Mouse (Mus musculus) midbrain, embryonic 11.5 days (tissue): ENCODE measurements around the gene Cfap58. TPM values are rescaled to one million over a fixed set of nuclear protein-coding genes. Genes with fewer than 3 reads are reported as not detected.

ENCODE experiments used
- ATAC-seq: fragments of 200-750 bp; cut with Nextera tagmentation; 2 replicates; pipeline ENCODE4 v1.8.0; 2017; ENCODE audit warnings: moderate TSS enrichment, moderate library complexity; ENCODE audit not compliant: low FRiP score
- DNase-seq: peaks from one replicate; pipeline ENCODE4 v3.0.0; 2015; ENCODE audit warnings: low spot score; ENCODE audit errors: missing footprints
- H3K27ac ChIP-seq: fragments of 300-500 bp; sonication (generic); 2 replicates; pipeline ENCODE4 v1.5.1; 2014; ENCODE audit warnings: low read depth, low read length
- H3K27me3 ChIP-seq: fragments of 300-500 bp; sonication (generic); 2 replicates; pipeline ENCODE4 v1.6.1; 2014; ENCODE audit warnings: mild to moderate bottlenecking, low read length, moderate library complexity, mixed read lengths; ENCODE audit not compliant: control insufficient read depth, insufficient read depth
- H3K36me3 ChIP-seq: fragments of 300-500 bp; sonication (generic); 2 replicates; pipeline ENCODE4 v1.6.1; 2014; ENCODE audit warnings: mild to moderate bottlenecking, low read length, moderate library complexity, mixed read lengths; ENCODE audit not compliant: control insufficient read depth, insufficient read depth
- H3K4me1 ChIP-seq: fragments of 300-500 bp; sonication (generic); 2 replicates; pipeline ENCODE4 v1.6.1; 2014; ENCODE audit warnings: low read length; ENCODE audit not compliant: control insufficient read depth, insufficient read depth
- H3K4me2 ChIP-seq: fragments of 300-500 bp; sonication (generic); 2 replicates; pipeline ENCODE4 v1.6.1; 2014; ENCODE audit warnings: mild to moderate bottlenecking, moderate library complexity
- H3K4me3 ChIP-seq: fragments of 300-500 bp; sonication (generic); 2 replicates; pipeline ENCODE4 v1.5.1; 2014; ENCODE audit warnings: low read depth, low read length
- H3K9ac ChIP-seq: fragments of 300-500 bp; sonication (generic); 2 replicates; pipeline ENCODE4 v1.6.1; 2014; ENCODE audit warnings: low read length
- H3K9me3 ChIP-seq: fragments of 300-500 bp; sonication (generic); 2 replicates; pipeline ENCODE4 v1.6.1; 2016; ENCODE audit warnings: low read length; ENCODE audit not compliant: control insufficient read depth
- WGBS: fragments of 180-500 bp; shearing (Covaris S2); extraction: QIAGEN DNeasy Blood & Tissue Kit; methylation state at CpG from one replicate; pipeline ENCODE4 v1.1.7; 2014; 5-methylcytosine and 5-hydroxymethylcytosine counted together
- polyA plus RNA-seq: library from polyadenylated mRNA; unstranded; fragments of >200 nt; fragmentation: Nextera tagmentation; extraction: Ambion mirVana; gene quantifications from 2 replicates; pipeline ENCODE4 v1.2.1, GENCODE M21; 2014

Cfap58 gene
- polyA plus RNA-seq, 1 experiment from 2014 or later: 0.20 TPM

DNA sequence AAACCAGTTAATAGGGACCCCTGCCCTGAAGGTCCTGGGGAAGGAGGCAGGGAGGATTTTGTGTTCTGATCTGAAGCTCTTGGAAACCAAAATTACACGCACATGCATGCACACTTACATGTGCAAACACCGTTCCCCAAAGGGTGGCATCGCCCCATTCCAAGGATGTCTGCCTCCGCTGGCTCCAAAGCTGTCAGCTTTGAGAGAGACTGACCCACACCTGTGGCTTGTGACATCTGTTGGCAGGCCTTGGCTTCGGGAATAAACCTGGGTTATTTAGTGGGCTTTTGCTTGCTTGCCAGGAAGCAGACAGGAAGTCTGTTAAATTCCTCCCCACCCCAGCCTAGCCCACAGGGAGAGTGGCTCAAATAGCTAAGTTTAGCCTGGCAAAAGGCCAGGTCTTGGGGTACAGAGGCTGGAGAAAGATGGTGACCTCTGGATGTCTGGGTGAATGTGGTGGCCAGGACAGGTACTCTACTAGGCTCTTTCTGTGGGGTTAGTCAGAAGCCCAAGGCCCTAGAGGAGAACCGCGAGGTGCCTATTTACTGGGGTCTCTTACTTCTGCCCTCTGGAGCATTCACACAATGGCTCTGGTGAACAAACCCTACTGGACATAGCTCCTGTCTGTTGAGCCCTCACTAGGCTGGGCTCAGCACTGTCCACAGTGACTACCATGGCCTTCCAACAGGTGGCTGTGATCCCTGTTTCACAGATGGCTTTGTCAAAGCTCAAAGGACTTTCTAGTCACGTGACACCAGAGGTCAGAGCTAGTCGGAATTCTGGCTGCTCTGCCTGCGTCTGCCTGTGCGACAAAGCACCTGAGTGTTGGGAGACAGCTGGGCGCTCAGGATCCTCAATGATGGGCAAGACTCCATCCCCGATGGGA, 34.9 kb upstream of the Cfap58 start:
- Histone ChIP-seq H3K27ac (no peak overlapping the region), H3K4me3 (no peak overlapping the region), H3K9me3 (no peaks in the 10 kb centered on the region), H3K27me3 (no peaks in the 10 kb centered on the region), H3K9ac (no peak overlapping the region), H3K36me3 (0 out of 2 replicates have a peak, but pooled peaks cover under 1% of the 10 kb centered on the region), H3K4me2 (no peak overlapping the region), H3K4me1 (0 out of 2 replicates have a peak, but pooled peaks cover 2% of the 10 kb centered on the region)
- ATAC-seq: no peak
- 77% methylated on average over 13 of the region's 13 CpGs for WGBS
- peak; percentile 81 for DNase-seq

DNA sequence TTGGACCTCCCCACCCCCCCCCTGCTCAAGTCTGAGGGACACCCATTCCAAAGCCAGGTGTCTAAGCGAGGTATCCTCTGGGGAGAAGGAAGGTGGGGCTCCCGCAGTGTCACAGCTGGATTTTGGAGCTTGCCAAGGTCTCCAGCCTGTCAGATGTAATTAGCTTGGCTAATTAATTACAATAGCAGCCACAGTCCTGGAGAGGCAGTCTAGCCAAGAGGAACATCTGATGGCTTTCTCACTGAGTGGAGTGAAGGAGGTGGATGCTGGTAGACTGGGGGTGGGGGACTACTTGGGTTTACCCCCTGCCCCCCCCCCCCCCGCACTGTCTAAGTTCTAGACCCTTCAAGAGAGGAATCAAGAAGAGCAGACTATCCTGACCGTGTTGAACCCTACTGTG, 33.8 kb upstream of the Cfap58 start:
- peak; percentile 83 for DNase-seq
- Histone ChIP-seq H3K4me3 (no peak overlapping the region), H3K9me3 (no peaks in the 10 kb centered on the region), H3K4me2 (no peak overlapping the region), H3K9ac (no peak overlapping the region), H3K27ac (no peak overlapping the region), H3K4me1 (peaks cover 5% of the 10 kb centered on the region), H3K36me3 (no peaks in the 10 kb centered on the region), H3K27me3 (no peaks in the 10 kb centered on the region)
- ATAC-seq: no peak
- WGBS: 54% methylated on average over 4 of the region's 4 CpGs

DNA sequence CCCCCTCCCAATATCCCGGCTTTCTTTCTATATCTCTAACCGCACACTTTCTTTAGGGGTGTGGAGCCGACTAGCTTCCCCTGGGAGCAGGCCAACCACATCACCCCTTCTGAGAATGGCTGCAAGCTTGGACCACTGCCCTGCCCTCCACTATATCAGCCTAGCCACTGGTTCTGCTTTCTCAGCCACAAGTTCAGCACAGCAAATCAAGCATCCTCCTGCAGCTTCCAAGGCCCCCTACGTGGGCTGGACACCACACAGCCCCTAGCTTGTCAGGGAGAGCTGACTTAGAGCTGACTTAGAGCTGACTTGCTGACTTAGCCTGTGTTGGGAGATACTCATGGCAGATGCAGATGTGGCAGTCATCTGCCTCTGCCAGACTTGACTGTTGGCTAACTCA, 32.4 kb upstream of the Cfap58 start:
- Histone ChIP-seq H3K4me1 (peaks cover 16% of the 10 kb centered on the region), H3K9ac (no peak overlapping the region), H3K27ac (no peak overlapping the region), H3K36me3 (no peaks in the 10 kb centered on the region), H3K27me3 (no peaks in the 10 kb centered on the region), H3K4me2 (no peak overlapping the region), H3K4me3 (no peak overlapping the region), H3K9me3 (no peaks in the 10 kb centered on the region)
- WGBS: 93% methylated on average over 4 of the region's 4 CpGs
- ATAC-seq (no peak), DNase-seq (no peak)

DNA sequence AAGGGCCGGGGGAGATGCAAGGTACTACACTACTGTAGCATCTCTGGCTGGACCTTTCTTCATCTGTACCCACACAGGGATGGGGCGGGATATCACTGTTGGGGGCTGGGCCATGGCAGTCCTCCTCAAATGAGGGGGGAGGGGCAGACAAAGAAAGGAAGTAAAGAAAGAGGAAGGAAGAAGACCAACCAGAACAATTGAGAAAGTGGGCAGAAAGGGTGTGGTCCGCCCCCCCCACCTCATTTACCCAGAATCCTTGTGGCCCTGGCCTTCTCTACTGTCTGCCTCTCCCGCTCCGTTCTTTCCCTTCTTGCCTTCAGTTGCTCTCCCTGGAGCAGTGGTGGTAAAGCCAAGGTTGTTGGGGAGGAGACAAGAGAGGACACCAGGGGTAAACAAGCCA, 31.9 kb upstream of the Cfap58 start:
- Histone ChIP-seq H3K27me3 (no peaks in the 10 kb centered on the region), H3K36me3 (no peaks in the 10 kb centered on the region), H3K27ac (no peak overlapping the region), H3K9me3 (no peaks in the 10 kb centered on the region), H3K9ac (no peak overlapping the region), H3K4me3 (no peak overlapping the region), H3K4me2 (no peak overlapping the region), H3K4me1 (peaks cover 16% of the 10 kb centered on the region)
- ATAC-seq: no peak
- 93% methylated on average over 5 of the region's 5 CpGs for WGBS
- DNase-seq: peak; percentile 67

DNA sequence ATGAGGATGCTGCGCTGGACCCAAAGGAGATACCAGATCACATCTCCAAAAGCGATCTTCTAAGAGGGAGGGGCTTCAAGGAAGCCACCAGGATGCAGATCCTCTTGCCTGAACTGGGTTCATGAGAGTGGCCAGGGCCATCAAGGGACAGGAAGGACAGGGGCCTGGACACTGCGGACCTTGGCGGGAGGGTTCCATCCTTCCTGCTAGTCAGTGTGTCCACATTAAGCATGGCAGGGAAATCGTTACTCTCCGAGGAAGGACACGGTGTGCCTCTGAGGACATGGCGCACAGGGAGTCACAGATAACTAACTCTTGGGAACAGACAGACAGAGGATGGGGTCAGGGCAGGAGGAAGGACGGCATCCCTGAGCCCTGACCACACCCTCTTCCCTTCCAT, 29.9 kb upstream of the Cfap58 start:
- peak; percentile 66 for DNase-seq
- H3K4me3 ChIP-seq: no peak overlapping the region
- ATAC-seq: no peak
- no peak overlapping the region for H3K4me2 ChIP-seq
- H3K27ac ChIP-seq: no peak overlapping the region
- H3K27me3 ChIP-seq: no peaks in the 10 kb centered on the region
- H3K9me3 ChIP-seq: no peaks in the 10 kb centered on the region
- H3K36me3 ChIP-seq: no peaks in the 10 kb centered on the region
- H3K4me1 ChIP-seq: peaks cover 16% of the 10 kb centered on the region
- no peak overlapping the region for H3K9ac ChIP-seq
- 89% methylated on average over 9 of the region's 9 CpGs for WGBS

- peak overlapping the region; percentile 63 for H3K9ac ChIP-seq
- 18% methylated on average over 6 of the region's 6 CpGs for WGBS
- peak; percentile 63 for ATAC-seq
- H3K27me3 ChIP-seq: no peaks in the 10 kb centered on the region
- H3K9me3 ChIP-seq: no peaks in the 10 kb centered on the region
- no peaks in the 10 kb centered on the region for H3K36me3 ChIP-seq
- peak overlapping the region; percentile 50 for H3K4me2 ChIP-seq
- peak; percentile 86 for DNase-seq
- H3K27ac ChIP-seq: peak overlapping the region; percentile 87
- H3K4me3 ChIP-seq: no peak overlapping the region
- H3K4me1 ChIP-seq: peaks cover 14% of the 10 kb centered on the region
Observed at GRCm38 (mm10) chr19:47908961-47909371, 28.5 kb upstream of the Cfap58 start.

- DNase-seq (peak; percentile 96), ATAC-seq (peak; percentile 89)
- peak overlapping the region; percentile 87 for H3K27ac ChIP-seq
- no peaks in the 10 kb centered on the region for H3K9me3 ChIP-seq
- H3K9ac ChIP-seq: peak overlapping the region; percentile 63
- WGBS: 2% methylated on average over 10 of the region's 10 CpGs
- peaks cover 14% of the 10 kb centered on the region for H3K4me1 ChIP-seq
- H3K36me3 ChIP-seq: no peaks in the 10 kb centered on the region
- H3K27me3 ChIP-seq: no peaks in the 10 kb centered on the region
- peak overlapping the region; percentile 50 for H3K4me2 ChIP-seq
- H3K4me3 ChIP-seq: peak overlapping the region; percentile 17
Observed at GRCm38 (mm10) chr19:47909387-47910116, 27.9 kb upstream of the Cfap58 start.

DNA sequence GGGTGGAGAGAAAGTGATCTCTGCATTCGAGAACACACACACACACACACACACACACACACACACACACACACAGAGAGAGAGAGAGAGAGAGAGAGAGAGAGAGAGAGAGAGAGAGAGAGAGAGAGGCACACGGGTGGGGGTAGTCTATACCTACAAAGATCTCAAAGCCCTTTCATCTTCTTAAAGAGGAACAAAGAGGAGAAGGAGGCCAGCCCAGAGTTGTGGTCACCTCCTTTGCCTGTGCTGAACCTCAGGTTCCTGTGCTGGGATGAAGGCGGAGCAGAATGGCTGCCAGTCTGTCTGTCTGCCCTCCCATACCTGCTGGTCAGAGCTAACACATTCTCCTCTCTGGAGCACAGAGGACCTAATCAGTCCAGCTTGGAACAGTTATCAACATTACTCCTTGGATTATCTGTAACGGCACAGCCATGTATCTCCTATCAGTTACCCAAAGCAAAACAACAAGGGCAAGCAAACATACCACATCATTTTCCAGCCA, 27.3 kb upstream of the Cfap58 start:
- peaks cover 14% of the 10 kb centered on the region for H3K4me1 ChIP-seq
- ATAC-seq (peak; percentile 13; the same call in 1 of the 2 replicates), DNase-seq (peak; percentile 89)
- H3K4me3 ChIP-seq: 0 out of 2 replicates have a peak overlapping the region, but pooled peaks have one; percentile 17
- peak overlapping the region; percentile 63 for H3K9ac ChIP-seq
- peak overlapping the region; percentile 50 for H3K4me2 ChIP-seq
- H3K9me3 ChIP-seq: no peaks in the 10 kb centered on the region
- peak overlapping the region; percentile 87 for H3K27ac ChIP-seq
- H3K36me3 ChIP-seq: no peaks in the 10 kb centered on the region
- WGBS: 33% methylated on average over 4 of the region's 4 CpGs
- H3K27me3 ChIP-seq: no peaks in the 10 kb centered on the region

- no peaks in the 10 kb centered on the region for H3K36me3 ChIP-seq
- peaks cover 14% of the 10 kb centered on the region for H3K4me1 ChIP-seq
- DNase-seq (peak; percentile 79), ATAC-seq (no peak)
- peak overlapping the region; percentile 63; the same call in 1 of the 2 replicates for H3K9ac ChIP-seq
- H3K27me3 ChIP-seq: no peaks in the 10 kb centered on the region
- no peak overlapping the region for H3K4me2 ChIP-seq
- no peaks in the 10 kb centered on the region for H3K9me3 ChIP-seq
- 89% methylated on average over 4 of the region's 4 CpGs for WGBS
- H3K4me3 ChIP-seq: no peak overlapping the region
- peak overlapping the region; percentile 87; the same call in 1 of the 2 replicates for H3K27ac ChIP-seq
Observed at GRCm38 (mm10) chr19:47910751-47911150, 26.7 kb upstream of the Cfap58 start.
